Mouse (Mus musculus) G1E (cell line): Measurements from ENCODE around the gene Slc36a3. TPM values are rescaled to one million over a fixed set of nuclear protein-coding genes. Genes with fewer than 3 reads are reported as not detected.

Source experiments
- ATAC-seq: 2 replicates; pipeline ENCODE4 v1.8.0; 2016; ENCODE audit warnings: mild to moderate bottlenecking; ENCODE audit not compliant: insufficient number of reproducible peaks, poor library complexity, low FRiP score, severe bottlenecking; ENCODE audit errors: extremely low read depth
- DNase-seq: peaks from one replicate; pipeline ENCODE4 v3.0.0; 2012; ENCODE audit warnings: low spot score
- H3K27me3 ChIP-seq: 2 replicates; pipeline ENCODE4 v1.6.1; 2012; ENCODE audit warnings: mild to moderate bottlenecking, low read length, inconsistent platforms; ENCODE audit not compliant: insufficient read depth
- H3K36me3 ChIP-seq: replicated peaks from 2 replicates; pipeline ENCODE3; 2012; ENCODE audit warnings: mild to moderate bottlenecking, inconsistent platforms
- H3K4me1 ChIP-seq: 2 replicates; pipeline ENCODE4 v1.6.1; 2012; ENCODE audit warnings: low read depth, low read length, inconsistent platforms, mixed read lengths; ENCODE audit not compliant: insufficient read depth
- H3K4me3 ChIP-seq: 2 replicates; pipeline ENCODE4 v1.5.1; 2012; ENCODE audit warnings: low read depth, mild to moderate bottlenecking, inconsistent platforms, low read length, moderate library complexity, mixed read lengths
- H3K9me3 ChIP-seq: replicated peaks from 2 replicates; pipeline ENCODE4 v1.6.1; 2012; ENCODE audit warnings: inconsistent platforms
- CTCF ChIP-seq: IDR thresholded peaks from 2 replicates; pipeline ENCODE4 v1.5.1; 2012; ENCODE audit warnings: low read depth, low read length, inconsistent platforms, mixed read lengths
- GATA1 ChIP-seq: IDR thresholded peaks from 2 replicates; pipeline ENCODE4 v1.6.1; 2012; ENCODE audit warnings: borderline replicate concordance, low read length, inconsistent platforms, mixed read lengths
- GATA2 ChIP-seq: IDR thresholded peaks from 2 replicates; pipeline ENCODE4 v1.6.1; 2012; ENCODE audit warnings: low read depth, low read length, inconsistent platforms, borderline replicate concordance
- POLR2AphosphoS5 ChIP-seq: IDR thresholded peaks from 2 replicates; pipeline ENCODE4 v1.6.1; 2012; ENCODE audit warnings: low read depth, low read length, inconsistent platforms; ENCODE audit not compliant: insufficient replicate concordance
- TAL1 ChIP-seq: conservative IDR thresholded peaks from 2 replicates; pipeline ENCODE4 v1.6.1; 2012; ENCODE audit warnings: low read depth, low read length, inconsistent platforms, mixed read lengths
- polyA plus RNA-seq: library from polyadenylated mRNA; stranded (reverse); fragments of >175 nt; gene quantifications from 2 replicates; pipeline ENCODE4 v1.2.3, GENCODE M21; 2012
- total RNA-seq, 2 experiments: library from RNA; stranded (forward) in 1 of 2; stranded (reverse) in 1 of 2; fragments of 200-1000 nt in 1 of 2; fragments of >200 nt in 1 of 2; fragmentation: Nextera tagmentation in 1 of 2; gene quantifications; 2 replicates each; pipeline ENCODE4 v1.2.3; 2014 to 2017

The Slc36a3 gene
- total and polyA plus RNA-seq, 3 experiments: 0.16 TPM; not detected in 2

DNA sequence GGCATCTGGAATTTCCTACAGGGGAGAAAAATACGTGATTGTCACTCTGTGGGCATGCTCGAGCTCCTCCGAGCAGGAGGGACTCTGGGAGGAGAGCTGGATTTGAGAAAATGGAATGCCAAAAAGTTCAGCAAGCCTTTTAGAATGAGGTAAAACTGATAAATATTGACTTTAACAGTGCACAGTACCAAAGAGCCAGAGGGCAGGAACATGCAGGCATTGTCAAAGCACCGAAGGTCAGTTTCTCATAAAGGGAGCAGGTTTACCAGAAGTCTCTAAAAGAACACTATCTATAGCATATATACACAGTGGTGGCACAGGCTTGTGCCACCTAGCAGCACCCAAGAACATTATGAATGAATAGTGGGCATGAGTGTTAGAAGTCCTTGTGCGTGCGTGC is 17.4 kb upstream of the Slc36a3 start:
- Histone ChIP-seq H3K36me3 (no peaks in the 10 kb centered on the region), H3K9me3 (no peaks in the 10 kb centered on the region), H3K4me3 (no peak overlapping the region), H3K27me3 (peaks cover 2% of the 10 kb centered on the region; the same call in 1 of the 2 replicates), H3K4me1 (no peaks in the 10 kb centered on the region)
- DNase-seq (no peak), ATAC-seq (no peak)
- TF ChIP-seq POLR2AphosphoS5: no peak
- no peak for TF ChIP-seq GATA2
- TF ChIP-seq CTCF: no peak
- TF ChIP-seq TAL1: no peak
- TF ChIP-seq GATA1: no peak

GRCm38 (mm10) chr11:55168504-55168903 is 17.0 kb upstream of the Slc36a3 start:
- H3K36me3 ChIP-seq: no peaks in the 10 kb centered on the region
- no peaks in the 10 kb centered on the region for H3K4me1 ChIP-seq
- no peak for DNase-seq
- H3K9me3 ChIP-seq: no peaks in the 10 kb centered on the region
- TF ChIP-seq POLR2AphosphoS5 (no peak), CTCF (no peak), TAL1 (no peak), GATA1 (no peak), GATA2 (no peak)
- ATAC-seq: no peak
- H3K27me3 ChIP-seq: peaks cover 2% of the 10 kb centered on the region; the same call in 1 of the 2 replicates
- H3K4me3 ChIP-seq: no peak overlapping the region

- TF ChIP-seq POLR2AphosphoS5: no peak
- no peak for TF ChIP-seq GATA2
- no peak for TF ChIP-seq GATA1
- no peak for TF ChIP-seq CTCF
- TF ChIP-seq TAL1: no peak
- no peak for DNase-seq
- H3K4me3 ChIP-seq: no peak overlapping the region
- no peaks in the 10 kb centered on the region for H3K9me3 ChIP-seq
- H3K27me3 ChIP-seq: no peaks in the 10 kb centered on the region
- H3K4me1 ChIP-seq: no peaks in the 10 kb centered on the region
- no peak for ATAC-seq
- H3K36me3 ChIP-seq: no peaks in the 10 kb centered on the region
Observed at GRCm38 (mm10) chr11:55165748-55166147, 14.2 kb upstream of the Slc36a3 start.

DNA sequence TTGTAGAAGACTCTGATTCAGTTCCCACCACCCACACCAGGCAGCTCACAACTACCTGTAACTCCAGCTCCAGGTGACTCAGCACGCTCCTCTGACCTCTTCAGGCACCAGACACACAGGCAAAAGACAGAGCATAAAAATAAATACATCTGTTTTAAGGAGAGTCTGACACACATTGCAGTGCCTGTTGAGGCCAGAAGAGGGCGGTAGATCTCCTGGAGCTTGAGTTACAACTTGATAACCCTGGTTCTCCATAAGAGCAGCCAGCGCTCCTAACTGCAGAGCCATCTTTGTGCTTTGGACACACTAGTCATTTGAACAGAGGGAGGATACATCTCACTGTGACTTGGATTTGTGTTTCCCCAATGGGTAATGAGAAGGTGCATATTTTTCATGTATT is 13.2 kb upstream of the Slc36a3 start:
- DNase-seq (no peak), ATAC-seq (no peak)

GRCm38 (mm10) chr11:55162670-55163069 is 11.2 kb upstream of the Slc36a3 start:
- no peak; the same call in 1 of the 2 replicates for ATAC-seq
- peak; percentile 6 for DNase-seq
- no peaks in the 10 kb centered on the region for H3K27me3 ChIP-seq
- H3K4me1 ChIP-seq: no peaks in the 10 kb centered on the region
- no peak overlapping the region for H3K4me3 ChIP-seq
- H3K9me3 ChIP-seq: no peaks in the 10 kb centered on the region
- no peak for TF ChIP-seq GATA1
- peak; percentile 78 for TF ChIP-seq CTCF
- H3K36me3 ChIP-seq: no peaks in the 10 kb centered on the region

More for the DNA sequence above, 13.2 kb upstream of the Slc36a3 start:
- Histone ChIP-seq H3K36me3 (no peaks in the 10 kb centered on the region), H3K9me3 (no peaks in the 10 kb centered on the region), H3K4me3 (no peak overlapping the region), H3K4me1 (no peaks in the 10 kb centered on the region), H3K27me3 (no peaks in the 10 kb centered on the region)
- no peak for TF ChIP-seq POLR2AphosphoS5
- TF ChIP-seq GATA1: no peak
- TF ChIP-seq GATA2: no peak
- TF ChIP-seq CTCF: peak; percentile 73
- TF ChIP-seq TAL1: no peak

DNA sequence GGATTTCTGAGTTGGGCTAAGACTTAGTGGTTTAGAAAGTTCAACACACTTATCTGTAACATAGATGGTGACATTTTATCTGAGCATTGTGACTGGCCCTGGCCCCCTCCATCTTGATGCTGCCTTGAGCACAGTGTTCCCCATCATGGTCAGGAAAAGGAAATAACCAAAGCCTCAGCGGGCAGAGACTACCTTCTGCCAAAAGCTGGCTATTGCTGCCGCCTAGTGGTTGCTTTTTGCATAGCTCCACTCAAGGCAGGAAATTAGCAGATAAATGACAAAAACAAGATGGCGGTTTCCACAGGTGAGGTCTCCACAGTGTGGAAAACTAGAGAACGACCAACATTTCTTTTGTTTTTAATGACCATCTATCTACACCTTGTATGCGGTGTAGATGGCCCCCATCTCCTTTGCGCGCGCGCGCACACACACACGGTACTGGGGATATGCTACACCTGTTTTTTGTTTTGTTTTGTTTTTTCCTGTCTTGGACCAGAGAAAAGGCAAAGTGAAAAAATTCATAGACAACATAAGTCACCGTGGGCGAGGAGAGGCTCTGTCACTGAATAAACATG is 7.4 kb upstream of the Slc36a3 start:
- peak; percentile 81 for TF ChIP-seq CTCF
- TF ChIP-seq GATA1: no peak
- H3K4me3 ChIP-seq: no peak overlapping the region
- ATAC-seq: no peak
- no peaks in the 10 kb centered on the region for H3K4me1 ChIP-seq
- peak; percentile 38 for DNase-seq
- H3K9me3 ChIP-seq: no peaks in the 10 kb centered on the region
- H3K36me3 ChIP-seq: no peaks in the 10 kb centered on the region
- H3K27me3 ChIP-seq: no peaks in the 10 kb centered on the region

DNA sequence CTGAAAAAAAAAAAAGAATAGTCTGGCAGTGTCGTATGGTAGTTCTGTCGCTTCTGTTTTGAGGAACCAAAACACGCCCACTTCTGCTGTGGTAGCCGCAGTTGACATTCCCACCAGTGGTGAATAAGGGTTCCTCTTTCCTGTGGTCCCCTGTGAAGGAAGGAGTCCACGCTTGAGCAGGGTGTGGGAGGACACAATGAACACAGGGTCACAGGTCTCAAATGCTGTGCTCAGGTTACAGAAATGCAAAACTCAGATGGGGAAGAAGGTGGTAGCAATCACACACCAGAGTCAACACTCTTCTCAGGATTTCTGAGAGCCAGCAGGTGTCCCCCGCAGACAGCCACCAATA is 3.5 kb upstream of the Slc36a3 start:
- no peaks in the 10 kb centered on the region for H3K4me1 ChIP-seq
- DNase-seq: no peak
- H3K27me3 ChIP-seq: peaks cover 3% of the 10 kb centered on the region; the same call in 1 of the 2 replicates
- H3K36me3 ChIP-seq: no peaks in the 10 kb centered on the region
- no peak overlapping the region for H3K4me3 ChIP-seq
- ATAC-seq: no peak
- TF ChIP-seq POLR2AphosphoS5: no peak
- no peak for TF ChIP-seq GATA2
- TF ChIP-seq TAL1: no peak
- no peak for TF ChIP-seq CTCF
- no peak for TF ChIP-seq GATA1
- H3K9me3 ChIP-seq: no peaks in the 10 kb centered on the region
